Mouse (Mus musculus) embryonic facial prominence, embryonic 14.5 days (tissue): ENCODE results near the gene Gimap3. TPM values are rescaled to one million over a fixed set of nuclear protein-coding genes. Genes with fewer than 3 reads are reported as not detected.

Source experiments
- ATAC-seq: fragments of 200-750 bp; cut with Nextera tagmentation; 2 replicates; pipeline ENCODE4 v1.8.0; 2017; ENCODE audit warnings: low read depth, moderate number of reproducible peaks, moderate TSS enrichment
- DNase-seq: peaks from one replicate; pipeline ENCODE4 v3.0.0-alpha.2; 2015; ENCODE audit warnings: low spot score
- H3K27ac ChIP-seq: fragments of 300-500 bp; sonication (generic); replicated peaks from 2 replicates; pipeline ENCODE4 v1.5.1; 2014; ENCODE audit warnings: low read depth, mild to moderate bottlenecking, low read length, moderate library complexity
- H3K27me3 ChIP-seq: fragments of 300-500 bp; sonication (generic); replicated peaks from 2 replicates; pipeline ENCODE4 v1.6.1; 2014; ENCODE audit warnings: low read length; ENCODE audit not compliant: control insufficient read depth, insufficient read depth
- H3K36me3 ChIP-seq: fragments of 300-500 bp; sonication (generic); 2 replicates; pipeline ENCODE4 v1.6.1; 2014; ENCODE audit warnings: low read length, mixed read lengths; ENCODE audit not compliant: control insufficient read depth, insufficient read depth
- H3K4me1 ChIP-seq: fragments of 300-500 bp; sonication (generic); 2 replicates; pipeline ENCODE4 v1.6.1; 2014; ENCODE audit warnings: antibody characterized with exemption, low read length; ENCODE audit not compliant: control insufficient read depth, insufficient read depth
- H3K4me2 ChIP-seq: fragments of 300-500 bp; sonication (generic); 2 replicates; pipeline ENCODE4 v1.6.1; 2014; ENCODE audit warnings: low read depth, mild to moderate bottlenecking, low read length, moderate library complexity, mixed read lengths
- H3K4me3 ChIP-seq: fragments of 300-500 bp; sonication (generic); 2 replicates; pipeline ENCODE4 v1.5.1; 2014; ENCODE audit warnings: low read depth, mild to moderate bottlenecking, low read length
- H3K9ac ChIP-seq: fragments of 300-500 bp; sonication (generic); 2 replicates; pipeline ENCODE4 v1.6.1; 2014; ENCODE audit warnings: low read depth, mild to moderate bottlenecking, low read length, moderate library complexity, mixed read lengths
- H3K9me3 ChIP-seq: fragments of 300-500 bp; sonication (generic); 2 replicates; pipeline ENCODE4 v1.6.1; 2016; ENCODE audit warnings: low read length; ENCODE audit not compliant: control insufficient read depth
- WGBS: fragments of 180-500 bp; shearing (Covaris S2); extraction: QIAGEN DNeasy Blood & Tissue Kit; methylation state at CpG from one replicate; pipeline ENCODE4 v1.1.7; 2014; 5-methylcytosine and 5-hydroxymethylcytosine counted together
- polyA plus RNA-seq: library from polyadenylated mRNA; unstranded; fragments of >200 nt; fragmentation: Nextera tagmentation; extraction: Ambion mirVana; gene quantifications from 2 replicates; pipeline ENCODE4 v1.2.1, GENCODE M21; 2014

The Gimap3 gene
- polyA plus RNA-seq, 1 experiment from 2014 or later: not detected

DNA sequence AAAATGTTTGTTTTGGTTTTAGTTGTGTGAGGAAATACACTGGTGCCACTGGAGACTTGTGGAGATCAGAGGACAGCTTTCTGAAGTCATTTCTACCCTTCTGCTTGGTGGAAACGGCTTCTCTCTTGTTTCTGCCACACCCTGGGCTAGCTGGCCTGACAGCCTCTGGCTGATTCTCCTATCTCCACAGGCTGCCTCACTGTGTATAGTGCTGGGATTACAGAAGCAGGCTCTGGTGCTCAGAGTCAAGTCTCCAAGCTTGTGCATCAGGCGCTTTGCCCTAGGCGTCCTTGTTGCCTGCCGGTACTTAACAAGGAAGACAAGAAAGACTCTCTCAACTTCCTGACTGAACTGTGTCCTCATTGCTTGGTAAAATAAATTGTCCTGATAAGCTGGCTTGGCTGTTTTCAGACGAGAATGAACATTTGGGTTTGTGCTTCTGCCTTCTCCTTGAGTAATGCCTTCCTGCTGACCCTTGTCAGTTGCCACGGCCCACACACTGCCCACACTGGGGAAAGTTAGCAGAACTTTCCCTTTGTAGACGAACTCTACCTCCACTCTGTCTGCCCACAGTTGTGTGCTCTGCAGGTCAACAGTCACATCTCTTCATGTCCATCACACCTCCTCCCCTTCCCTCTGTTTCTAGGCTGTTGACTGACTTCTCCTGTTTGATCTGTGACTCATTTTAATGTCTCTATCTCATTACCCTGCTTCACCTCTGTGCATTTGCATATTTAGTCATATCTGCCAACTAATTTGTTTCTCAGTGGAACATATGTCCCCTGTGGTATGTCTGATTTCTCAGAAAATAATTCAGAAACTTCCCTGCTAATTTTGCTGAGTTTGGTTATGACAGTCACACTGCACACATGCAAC, 23.3 kb downstream of the Gimap3 start:
- H3K36me3 ChIP-seq: no peaks in the 10 kb centered on the region
- DNase-seq (no peak), ATAC-seq (no peak)
- H3K27ac ChIP-seq: no peak overlapping the region
- H3K4me3 ChIP-seq: no peak overlapping the region
- no peaks in the 10 kb centered on the region for H3K9me3 ChIP-seq
- no peak overlapping the region for H3K4me2 ChIP-seq
- 64% methylated on average over 7 of the region's 7 CpGs for WGBS
- H3K27me3 ChIP-seq: peaks cover 28% of the 10 kb centered on the region
- 0 out of 2 replicates have a peak, but pooled peaks cover 5% of the 10 kb centered on the region for H3K4me1 ChIP-seq
- H3K9ac ChIP-seq: no peak overlapping the region

DNA sequence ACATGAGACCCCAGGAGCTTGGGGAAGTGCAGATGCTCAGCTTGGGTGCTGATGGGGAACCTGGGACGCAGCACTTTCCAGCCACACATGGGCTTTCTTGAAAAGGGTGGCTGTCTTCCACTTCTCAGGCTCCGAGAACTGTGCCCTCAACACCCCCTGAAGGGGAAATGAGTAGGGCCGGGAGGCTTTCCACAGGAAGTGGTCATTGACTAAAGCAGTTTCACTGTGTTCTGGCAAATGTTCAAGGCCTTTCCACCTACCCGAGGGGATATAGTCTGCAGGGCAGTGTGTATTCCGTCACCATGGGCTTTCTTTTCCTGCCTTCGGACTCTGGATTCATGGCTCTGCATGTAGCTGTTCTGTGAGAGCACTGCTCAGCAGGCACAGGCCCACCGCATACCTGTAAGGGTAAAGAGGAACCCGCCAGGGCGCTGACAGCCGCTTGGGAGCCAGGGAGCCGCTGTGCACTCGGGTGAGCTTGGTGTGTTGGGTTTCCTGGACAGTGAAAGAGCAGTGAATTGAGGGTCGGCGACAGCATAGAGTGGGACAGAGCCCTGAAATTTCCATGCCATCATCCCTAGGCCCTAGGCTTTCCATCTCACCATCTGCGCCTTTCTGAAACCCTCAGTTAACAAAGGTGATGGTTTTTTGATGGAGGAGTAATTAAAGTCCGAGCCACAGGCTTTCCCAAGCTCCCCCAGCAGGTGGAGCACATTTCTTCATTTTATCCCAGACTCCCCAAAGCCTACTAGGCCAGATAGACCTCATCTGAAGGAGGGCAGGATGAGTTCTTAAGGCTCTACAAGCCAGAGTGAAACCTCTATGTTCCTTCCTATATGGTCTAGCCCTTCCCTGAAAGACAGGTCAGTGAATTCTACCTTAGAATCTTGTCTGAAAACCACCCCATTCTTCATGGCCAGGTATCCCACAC, 24.4 kb downstream of the Gimap3 start, which contains the start of gene Gimap5:
Gimap5 (plus strand) TSS at position 239 of the 931 bp plus-strand sequence.
- ATAC-seq: no peak; the same call in 1 of the 2 replicates
- Histone ChIP-seq H3K27ac (peak within 1 kb of the TSS; percentile 23), H3K9me3 (no peaks in the 10 kb centered on the region), H3K4me1 (0 out of 2 replicates have a peak, but pooled peaks cover 5% of the 10 kb centered on the region), H3K36me3 (no peaks in the 10 kb centered on the region), H3K4me2 (peak within 1 kb of the TSS; percentile 4; the same call in 1 of the 2 replicates), H3K4me3 (peak within 1 kb of the TSS; percentile 2; the same call in 1 of the 2 replicates), H3K9ac (0 out of 2 replicates have a peak within 1 kb of the TSS, but pooled peaks have one; percentile 21), H3K27me3 (peaks cover 34% of the 10 kb centered on the region)
- 35% methylated on average over 16 of the region's 16 CpGs for WGBS
- peak; percentile 38 for DNase-seq

DNA sequence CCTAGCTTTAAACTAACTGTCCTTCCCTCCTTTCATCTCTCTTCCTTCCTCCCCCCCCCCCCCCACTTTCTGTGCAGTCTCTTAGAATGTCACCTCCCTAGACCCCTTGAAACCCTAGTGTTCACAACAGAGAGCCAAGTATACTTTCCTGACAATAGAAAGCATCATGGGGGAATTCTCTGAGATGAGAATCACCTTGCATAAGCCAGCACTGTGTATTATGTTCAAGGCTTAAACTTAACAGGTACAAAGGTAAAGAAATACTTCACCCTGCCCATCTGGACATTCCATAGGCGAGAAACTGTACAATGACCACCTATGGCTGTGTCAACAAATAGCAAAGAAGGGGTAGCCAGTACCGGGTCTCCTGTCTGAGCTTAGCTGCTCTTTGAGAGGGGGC, 25.2 kb downstream of the Gimap3 start:
- DNase-seq (no peak), ATAC-seq (no peak)
- no peak overlapping the region for H3K4me2 ChIP-seq
- H3K9me3 ChIP-seq: no peaks in the 10 kb centered on the region
- 51% methylated on average over 2 of the region's 2 CpGs for WGBS
- 0 out of 2 replicates have a peak overlapping the region, but pooled peaks have one; percentile 21 for H3K9ac ChIP-seq
- H3K4me3 ChIP-seq: no peak overlapping the region
- H3K27me3 ChIP-seq: peaks cover 41% of the 10 kb centered on the region
- H3K36me3 ChIP-seq: no peaks in the 10 kb centered on the region
- H3K4me1 ChIP-seq: 0 out of 2 replicates have a peak, but pooled peaks cover 5% of the 10 kb centered on the region
- no peak overlapping the region; the same call in 1 of the 2 replicates for H3K27ac ChIP-seq

DNA sequence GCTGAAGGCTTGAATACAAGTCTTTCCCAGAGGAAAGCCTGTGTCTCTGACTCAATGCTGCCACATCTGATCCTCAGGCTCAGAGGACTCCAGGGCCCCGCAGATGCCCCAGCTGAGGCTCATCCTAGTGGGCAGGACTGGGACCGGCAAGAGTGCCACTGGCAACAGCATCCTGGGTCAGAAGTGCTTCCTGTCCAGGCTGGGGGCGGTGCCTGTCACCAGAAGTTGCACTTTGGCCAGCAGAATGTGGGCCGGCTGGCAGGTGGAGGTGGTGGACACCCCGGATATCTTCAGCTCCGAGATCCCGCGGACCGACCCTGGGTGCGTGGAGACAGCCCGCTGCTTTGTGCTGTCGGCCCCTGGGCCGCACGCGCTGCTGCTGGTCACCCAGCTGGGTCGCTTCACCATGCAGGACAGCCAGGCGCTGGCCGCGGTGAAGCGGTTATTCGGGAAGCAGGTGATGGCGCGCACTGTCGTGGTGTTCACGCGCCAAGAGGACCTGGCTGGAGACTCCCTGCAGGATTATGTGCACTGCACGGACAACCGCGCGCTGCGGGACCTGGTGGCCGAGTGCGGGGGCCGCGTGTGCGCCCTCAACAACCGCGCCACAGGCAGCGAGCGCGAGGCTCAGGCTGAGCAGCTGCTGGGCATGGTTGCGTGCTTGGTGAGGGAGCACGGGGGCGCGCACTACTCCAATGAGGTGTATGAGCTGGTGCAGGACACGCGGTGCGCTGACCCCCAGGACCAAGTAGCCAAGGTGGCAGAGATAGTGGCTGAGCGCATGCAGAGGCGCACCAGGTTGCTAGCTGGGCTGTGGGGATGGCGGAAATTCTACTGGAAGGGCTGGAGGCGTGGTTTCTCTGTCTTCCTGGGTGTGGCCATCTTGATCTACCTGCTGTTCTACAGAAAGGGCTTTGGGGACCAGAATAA, 28.0 kb downstream of the Gimap3 start:
- Histone ChIP-seq H3K4me3 (peak overlapping the region; percentile 37), H3K27ac (no peak overlapping the region), H3K4me2 (peak overlapping the region; percentile 68), H3K9me3 (no peaks in the 10 kb centered on the region), H3K36me3 (no peaks in the 10 kb centered on the region), H3K27me3 (peaks cover 41% of the 10 kb centered on the region), H3K9ac (no peak overlapping the region), H3K4me1 (0 out of 2 replicates have a peak, but pooled peaks cover 5% of the 10 kb centered on the region)
- ATAC-seq (no peak), DNase-seq (no peak)
- WGBS: 2% methylated on average over 42 of the region's 52 CpGs

DNA sequence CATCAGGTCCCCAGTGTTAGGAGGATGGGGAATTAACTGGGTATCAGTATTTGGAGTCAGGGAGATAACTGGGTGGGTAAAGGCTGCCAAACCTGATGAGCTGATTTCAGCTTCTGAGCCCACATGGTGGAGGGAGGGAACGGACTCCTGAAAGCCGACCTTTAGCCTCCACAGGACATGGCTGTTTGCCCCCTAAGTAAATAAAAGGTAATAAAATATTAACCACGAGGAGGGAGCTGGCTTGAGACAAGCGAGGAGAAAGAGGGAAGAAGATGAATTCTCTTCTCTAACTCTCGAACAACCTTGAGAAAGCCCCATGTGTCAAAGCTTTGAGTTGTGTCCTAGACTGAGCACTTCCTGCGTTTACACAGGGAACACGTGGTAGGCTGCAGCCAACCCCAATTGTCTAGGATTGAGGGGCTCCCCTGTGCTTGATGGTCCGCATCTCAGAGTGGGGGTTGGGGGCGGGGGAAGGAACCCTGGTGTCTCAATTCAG, 28.9 kb downstream of the Gimap3 start:
- WGBS: 31% methylated on average over 9 of the region's 9 CpGs
- Histone ChIP-seq H3K27ac (no peak overlapping the region), H3K9me3 (no peaks in the 10 kb centered on the region), H3K4me1 (0 out of 2 replicates have a peak, but pooled peaks cover 5% of the 10 kb centered on the region), H3K27me3 (peaks cover 41% of the 10 kb centered on the region), H3K9ac (no peak overlapping the region), H3K4me2 (no peak overlapping the region), H3K36me3 (no peaks in the 10 kb centered on the region), H3K4me3 (no peak overlapping the region)
- no peak for DNase-seq
- no peak for ATAC-seq

DNA sequence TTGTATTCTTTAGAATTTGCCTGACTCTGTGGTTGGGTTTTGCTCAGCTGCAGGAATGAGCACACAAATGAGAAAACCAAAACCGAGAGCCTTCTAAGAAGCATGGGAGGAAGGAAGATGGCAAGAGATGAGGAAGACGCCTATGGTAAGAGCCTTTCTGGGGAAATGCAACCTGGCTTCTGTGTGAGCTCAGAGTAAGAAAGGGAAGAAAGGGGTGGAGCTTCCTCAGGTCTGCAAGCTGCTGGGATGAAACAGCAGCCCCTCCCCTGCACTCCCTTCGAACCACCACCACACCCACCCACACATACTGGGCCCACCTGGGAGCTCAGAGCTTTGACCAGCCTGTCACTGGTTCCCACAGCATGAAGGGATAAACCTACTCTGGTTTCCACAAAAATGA, 29.4 kb downstream of the Gimap3 start:
- H3K27me3 ChIP-seq: peaks cover 41% of the 10 kb centered on the region
- no peak overlapping the region for H3K4me2 ChIP-seq
- ATAC-seq (no peak), DNase-seq (no peak)
- 0 out of 2 replicates have a peak, but pooled peaks cover 5% of the 10 kb centered on the region for H3K4me1 ChIP-seq
- H3K9me3 ChIP-seq: no peaks in the 10 kb centered on the region
- no peak overlapping the region for H3K4me3 ChIP-seq
- no peak overlapping the region for H3K27ac ChIP-seq
- 34% methylated on average over 3 of the region's 3 CpGs for WGBS
- H3K36me3 ChIP-seq: no peaks in the 10 kb centered on the region
- H3K9ac ChIP-seq: no peak overlapping the region

DNA sequence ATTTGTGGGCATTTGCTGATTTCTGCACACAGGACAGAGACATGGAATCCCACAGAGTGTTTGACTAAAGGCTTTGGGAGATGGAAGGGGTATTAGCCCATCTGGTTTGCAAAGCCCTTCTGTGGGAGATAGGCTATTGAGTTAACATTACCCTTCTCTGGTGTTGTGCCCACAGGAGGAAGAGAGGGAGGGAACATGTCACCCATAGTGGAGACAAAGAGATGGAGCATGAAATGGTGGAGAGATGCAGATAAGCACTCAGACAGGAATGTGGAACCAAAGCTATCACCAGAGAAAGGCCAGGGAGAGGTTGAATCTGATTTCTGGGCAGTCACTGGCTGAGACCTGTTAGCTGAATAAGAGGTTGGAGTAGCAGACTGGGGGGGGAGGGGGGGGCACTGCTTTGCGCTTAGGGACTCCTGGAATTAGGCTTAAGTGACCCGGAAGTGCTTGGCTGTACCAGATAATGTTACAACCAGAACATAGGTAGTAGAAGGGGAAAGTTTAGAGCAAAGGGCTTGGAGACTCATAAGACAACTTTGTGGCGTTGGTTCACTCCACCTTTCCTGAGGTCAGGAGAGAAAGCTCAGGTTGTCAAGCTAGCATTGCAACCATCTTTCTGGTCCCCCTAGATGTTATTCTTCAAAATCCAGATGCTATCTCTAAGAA, 30.0 kb downstream of the Gimap3 start:
- WGBS: 68% methylated on average over 3 of the region's 3 CpGs
- Histone ChIP-seq H3K27me3 (peaks cover 37% of the 10 kb centered on the region), H3K4me3 (no peak overlapping the region), H3K27ac (no peak overlapping the region), H3K36me3 (no peaks in the 10 kb centered on the region), H3K4me2 (no peak overlapping the region), H3K4me1 (0 out of 2 replicates have a peak, but pooled peaks cover 5% of the 10 kb centered on the region), H3K9ac (no peak overlapping the region), H3K9me3 (no peaks in the 10 kb centered on the region)
- DNase-seq (no peak), ATAC-seq (no peak)
